Mouse (Mus musculus) lung, adult 2 months (tissue): ENCODE data around the gene Snip1.

Experiments
- CTCF ChIP-seq: fragments of 200-500 bp; IDR thresholded peaks from 2 replicates; pipeline ENCODE4 v1.5.1; 2011; ENCODE audit warnings: mild to moderate bottlenecking, low read length, control low read depth; ENCODE audit not compliant: insufficient read depth
- POLR2A ChIP-seq: fragments of 200-500 bp; IDR thresholded peaks from 2 replicates; pipeline ENCODE4 v1.6.1; 2011; ENCODE audit warnings: low read depth, mild to moderate bottlenecking, control low read depth, low read length, borderline replicate concordance; ENCODE audit errors: extremely low read depth

DNA sequence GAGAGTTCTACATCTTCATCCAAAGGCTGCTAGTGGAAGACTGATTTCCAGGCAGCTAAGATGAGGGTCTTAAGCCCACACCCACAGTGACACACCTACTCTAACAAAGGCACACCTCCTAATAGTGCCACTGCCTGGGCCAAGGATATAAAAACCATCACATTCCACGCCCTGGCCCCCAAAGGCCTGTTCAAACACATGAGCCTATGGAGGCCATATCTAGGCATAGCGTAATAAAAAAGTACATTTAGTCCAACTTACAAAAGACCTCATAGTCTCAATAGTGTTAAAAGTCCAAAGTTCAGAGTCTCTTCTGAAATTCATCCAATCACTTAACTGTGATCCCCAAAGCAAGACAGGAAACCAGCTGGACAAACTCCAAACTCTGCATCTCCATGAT, 12.2 kb downstream of the Snip1 start:
- TF ChIP-seq CTCF (no peak), POLR2A (no peak)
